Mouse (Mus musculus): ENCODE data around the gene Urb2. TPM values are rescaled to one million over a fixed set of nuclear protein-coding genes. Genes with fewer than 3 reads are reported as not detected.
A peak's percentile ranks its signal among the peaks of the same experiment; 100 is the strongest.
"Not testable (repeated sequence)": the region's sequence is repeated elsewhere in the genome, so short reads cannot be mapped to it uniquely, and the experiment has no call there.

Urb2 gene
- polyA plus RNA-seq, 1 experiment from 2014 or later: 4.3 TPM

DNA sequence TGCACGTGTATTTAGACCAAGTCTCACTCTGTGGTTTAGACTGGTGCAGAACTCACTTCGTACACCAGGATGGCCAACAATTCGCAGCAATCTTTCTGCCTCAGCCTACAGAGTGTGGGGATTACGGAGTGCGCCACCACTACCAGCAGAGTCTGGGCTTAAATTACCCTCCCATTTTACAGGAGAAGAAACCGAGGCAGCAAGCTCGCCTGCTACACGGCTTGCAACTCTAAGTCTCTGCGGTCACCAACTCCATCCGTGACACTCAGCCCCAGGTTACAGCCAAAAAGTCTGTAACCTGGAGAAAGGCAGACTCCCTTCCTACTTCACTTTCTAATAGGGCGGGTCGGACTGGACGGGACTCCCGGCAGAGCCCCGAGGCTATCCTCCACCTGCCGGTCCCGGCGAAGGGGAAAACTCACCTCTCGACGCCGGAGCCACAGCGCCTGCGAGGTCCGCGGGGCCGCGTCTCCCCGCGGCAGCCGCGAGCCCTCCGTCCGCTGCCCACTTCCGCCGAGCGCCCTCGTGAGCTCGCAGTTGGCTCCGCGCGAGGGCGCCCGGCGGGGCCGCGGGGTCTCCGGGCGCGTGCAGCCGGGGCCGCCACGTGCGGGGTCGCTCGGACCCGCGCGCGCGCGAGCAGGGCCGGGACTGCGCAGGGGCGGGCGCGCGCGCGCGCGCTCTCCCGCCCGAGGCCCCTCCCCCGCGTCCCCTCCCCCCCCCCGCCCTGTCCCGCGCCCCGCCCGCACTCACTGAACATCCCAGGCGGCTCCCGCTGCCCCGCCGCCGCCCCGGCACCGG lies 670 bp upstream of the Urb2 start:
- no peaks in the 10 kb centered on the region for H3K9me3 ChIP-seq
- peaks cover 14% of the 10 kb centered on the region for H3K36me3 ChIP-seq
- peak overlapping the region; percentile 63 for H3K4me2 ChIP-seq
- H3K27me3 ChIP-seq: no peaks in the 10 kb centered on the region
- peaks cover 36% of the 10 kb centered on the region for H3K4me1 ChIP-seq
- H3K27ac ChIP-seq: peak overlapping the region; percentile 92
- peak overlapping the region; percentile 79 for H3K4me3 ChIP-seq
- under 1% methylated on average over 61 of the region's 87 CpGs for WGBS
- peak; percentile 88 for ATAC-seq (ENCODE audit: borderline replicate concordance, extremely low read depth, low FRiP score, low TSS enrichment)
- peak overlapping the region; percentile 68 for H3K9ac ChIP-seq

DNA sequence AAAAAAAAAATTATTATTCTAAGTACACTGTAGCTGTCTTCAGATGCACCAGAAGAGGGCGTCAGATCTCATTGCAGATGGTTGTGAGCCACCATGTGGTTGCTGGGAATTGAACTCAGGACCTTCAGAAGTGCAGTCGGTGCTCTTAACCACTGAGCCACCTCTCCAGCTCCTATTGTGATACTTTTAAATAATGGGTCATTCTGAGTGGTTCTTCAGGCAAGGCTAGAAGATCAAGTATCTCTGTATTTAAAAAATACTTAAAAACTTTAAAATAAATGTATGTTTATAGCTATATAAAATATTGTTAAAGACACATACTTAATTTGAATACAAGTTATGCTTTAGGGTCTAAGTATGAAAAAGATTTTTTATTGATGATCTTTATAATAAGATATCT lies 5.0 kb downstream of the Urb2 start:
- peaks cover 59% of the 10 kb centered on the region for H3K36me3 ChIP-seq
- WGBS: 70% methylated on average over 2 of the region's 2 CpGs

DNA sequence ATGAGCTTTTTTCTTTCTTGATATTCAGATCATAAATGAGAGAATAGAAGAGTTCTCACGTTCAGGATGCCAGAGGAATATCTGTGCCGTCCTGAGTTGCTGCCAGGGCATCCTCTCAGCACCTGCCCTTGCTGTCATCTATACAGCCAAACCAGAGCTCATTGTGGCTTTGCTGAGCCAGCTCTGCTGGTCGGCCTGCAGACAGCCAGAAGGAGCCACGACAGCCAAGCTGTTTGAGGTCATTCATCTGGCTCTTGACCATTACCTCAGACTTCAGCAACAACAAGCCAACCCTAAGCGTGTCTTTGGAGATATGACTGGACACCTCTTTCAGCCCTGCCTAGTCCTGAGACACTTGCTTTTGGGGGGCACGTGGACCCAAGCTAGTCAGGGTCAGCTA lies 6.5 kb downstream of the Urb2 start:
- no peaks in the 10 kb centered on the region for H3K27me3 ChIP-seq
- peaks cover 8% of the 10 kb centered on the region for H3K4me1 ChIP-seq
- H3K4me3 ChIP-seq: no peak overlapping the region
- H3K36me3 ChIP-seq: peaks cover 62% of the 10 kb centered on the region
- no peak for ATAC-seq (ENCODE audit: borderline replicate concordance, extremely low read depth, low FRiP score, low TSS enrichment)
- H3K9me3 ChIP-seq: no peaks in the 10 kb centered on the region
- H3K9ac ChIP-seq: no peak overlapping the region
- H3K4me2 ChIP-seq: no peak overlapping the region
- no peak overlapping the region for H3K27ac ChIP-seq
- WGBS: 84% methylated on average over 6 of the region's 6 CpGs

More for the DNA sequence above, 5.0 kb downstream of the Urb2 start:
- H3K4me1 ChIP-seq: peaks cover 17% of the 10 kb centered on the region
- not testable (repeated sequence) for ATAC-seq (ENCODE audit: borderline replicate concordance, extremely low read depth, low FRiP score, low TSS enrichment); H3K27me3 ChIP-seq; H3K4me2 ChIP-seq; H3K4me3 ChIP-seq; H3K9me3 ChIP-seq; H3K27ac ChIP-seq; H3K9ac ChIP-seq

DNA sequence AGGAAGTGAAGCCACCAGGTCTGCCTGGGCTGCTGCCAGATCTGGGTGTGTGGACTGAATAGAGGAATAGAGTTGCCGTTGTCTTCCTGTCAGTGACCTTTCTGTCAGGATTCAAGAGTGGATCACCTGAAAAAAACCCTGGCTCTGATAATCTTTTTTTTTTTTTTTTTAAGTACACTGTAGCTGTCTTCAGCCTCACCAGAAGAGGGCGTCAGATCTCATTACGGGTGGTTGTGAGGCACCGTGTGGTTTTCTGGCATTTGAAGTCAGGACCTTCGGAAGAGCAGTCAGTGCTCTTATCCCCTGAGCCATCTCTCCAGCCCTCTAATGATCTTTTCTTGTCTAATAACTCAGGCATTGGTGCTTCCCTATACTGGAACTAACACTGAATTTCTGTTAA lies 12.1 kb downstream of the Urb2 start:
- no peaks in the 10 kb centered on the region for H3K4me1 ChIP-seq
- no peaks in the 10 kb centered on the region for H3K27me3 ChIP-seq
- no peak overlapping the region for H3K9ac ChIP-seq
- ATAC-seq (ENCODE audit: borderline replicate concordance, extremely low read depth, low FRiP score, low TSS enrichment): no peak
- 64% methylated on average over 5 of the region's 5 CpGs for WGBS
- H3K27ac ChIP-seq: no peak overlapping the region
- H3K4me3 ChIP-seq: no peak overlapping the region
- no peaks in the 10 kb centered on the region for H3K9me3 ChIP-seq
- peaks cover 70% of the 10 kb centered on the region for H3K36me3 ChIP-seq
- no peak overlapping the region for H3K4me2 ChIP-seq

DNA sequence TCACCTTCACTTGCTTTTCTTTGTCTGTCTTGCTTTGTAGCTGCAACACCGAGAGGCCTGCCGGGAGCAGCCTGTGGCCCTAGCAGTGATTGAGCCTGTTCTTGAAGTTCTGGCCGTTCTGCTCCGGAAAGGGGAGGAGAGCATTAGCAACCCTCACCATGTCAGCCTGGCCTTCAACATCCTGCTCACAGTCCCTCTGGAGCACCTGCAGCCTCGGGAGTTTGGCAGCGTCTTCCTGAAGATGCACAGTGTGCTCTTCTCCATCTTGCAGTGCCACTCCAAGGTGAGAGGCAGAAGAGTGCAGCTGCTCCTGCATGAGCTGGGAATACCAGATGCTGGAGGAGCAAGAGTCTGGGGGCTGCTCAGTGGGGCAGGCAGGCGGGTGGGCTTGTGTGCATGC lies 16.8 kb downstream of the Urb2 start:
- peaks cover 67% of the 10 kb centered on the region for H3K36me3 ChIP-seq
- ATAC-seq (ENCODE audit: borderline replicate concordance, extremely low read depth, low FRiP score, low TSS enrichment): no peak
- no peak overlapping the region for H3K4me2 ChIP-seq
- H3K9ac ChIP-seq: no peak overlapping the region
- no peak overlapping the region for H3K27ac ChIP-seq
- no peak overlapping the region for H3K4me3 ChIP-seq
- no peaks in the 10 kb centered on the region for H3K4me1 ChIP-seq
- H3K9me3 ChIP-seq: no peaks in the 10 kb centered on the region
- no peaks in the 10 kb centered on the region for H3K27me3 ChIP-seq
- 87% methylated on average over 7 of the region's 7 CpGs for WGBS

DNA sequence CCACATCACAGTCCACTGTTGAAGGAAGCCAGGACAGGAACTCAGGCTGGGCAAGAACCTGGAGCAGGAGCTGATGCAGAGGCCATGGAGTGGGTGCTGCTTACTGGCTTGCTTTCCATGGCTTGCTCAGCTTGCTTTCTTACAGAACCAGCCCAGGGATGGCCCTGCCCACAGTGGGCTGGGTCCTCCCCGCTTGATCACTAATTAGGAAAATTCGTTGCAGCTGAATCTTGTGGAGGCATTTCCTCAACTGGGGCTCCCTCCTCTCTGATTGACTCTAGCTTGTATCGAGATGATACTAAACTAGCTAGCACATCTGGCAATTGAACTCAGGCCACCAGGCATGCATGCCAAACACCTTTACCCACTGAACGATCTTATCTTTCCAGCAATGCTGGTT lies 18.0 kb downstream of the Urb2 start:
- no peak overlapping the region for H3K9ac ChIP-seq
- no peaks in the 10 kb centered on the region for H3K27me3 ChIP-seq
- H3K27ac ChIP-seq: no peak overlapping the region
- ATAC-seq (ENCODE audit: borderline replicate concordance, extremely low read depth, low FRiP score, low TSS enrichment): no peak
- H3K4me1 ChIP-seq: no peaks in the 10 kb centered on the region
- peaks cover 71% of the 10 kb centered on the region for H3K36me3 ChIP-seq
- no peaks in the 10 kb centered on the region for H3K9me3 ChIP-seq
- no peak overlapping the region for H3K4me3 ChIP-seq
- H3K4me2 ChIP-seq: no peak overlapping the region
- WGBS: 89% methylated on average over 4 of the region's 4 CpGs

DNA sequence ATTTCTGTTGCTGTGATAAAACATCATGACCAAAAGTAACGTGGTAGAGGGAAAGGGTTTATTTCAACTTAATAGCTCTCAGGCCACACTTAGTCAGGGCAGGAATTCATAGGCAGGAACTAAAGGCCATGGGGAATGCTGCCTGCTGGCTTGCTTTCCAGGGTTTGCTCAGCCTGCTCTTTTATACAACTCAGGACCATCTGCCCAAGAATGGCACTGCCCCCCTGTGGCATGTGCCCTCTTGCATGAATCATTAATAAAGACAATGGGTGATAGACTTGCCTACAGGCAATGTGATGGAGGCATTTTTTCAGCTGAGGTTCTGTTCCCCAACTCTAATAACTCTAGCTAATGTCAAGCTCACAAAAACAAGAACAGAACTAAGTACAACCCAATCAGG lies 20.9 kb downstream of the Urb2 start:
- H3K27me3 ChIP-seq: no peaks in the 10 kb centered on the region
- no peak overlapping the region for H3K27ac ChIP-seq
- no peak for ATAC-seq (ENCODE audit: borderline replicate concordance, extremely low read depth, low FRiP score, low TSS enrichment)
- 86% methylated on average over 1 of the region's 1 CpGs for WGBS
- H3K36me3 ChIP-seq: peaks cover 64% of the 10 kb centered on the region
- no peaks in the 10 kb centered on the region for H3K9me3 ChIP-seq
- no peaks in the 10 kb centered on the region for H3K4me1 ChIP-seq
- no peak overlapping the region for H3K4me3 ChIP-seq
- no peak overlapping the region for H3K4me2 ChIP-seq
- no peak overlapping the region for H3K9ac ChIP-seq

DNA sequence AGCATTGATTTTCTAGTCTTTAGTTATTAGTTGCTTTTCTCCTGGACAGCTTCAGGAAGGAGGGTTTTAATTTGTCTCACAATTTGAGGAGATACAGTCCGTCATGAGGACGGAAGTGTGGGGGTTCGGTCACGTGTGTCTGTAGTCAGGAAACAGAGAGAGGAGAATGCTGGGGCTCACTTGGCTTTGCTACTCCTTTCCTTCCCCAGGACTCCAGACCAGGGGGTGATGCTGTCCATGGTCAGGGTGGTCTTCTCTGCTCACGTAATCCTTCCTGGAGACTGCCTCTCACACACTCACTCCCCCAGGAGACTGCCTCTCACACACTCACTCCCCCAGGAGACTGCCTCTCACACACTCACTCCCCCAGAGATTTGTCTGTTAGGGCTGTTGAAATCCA lies 23.1 kb downstream of the Urb2 start:
- Histone ChIP-seq H3K27me3 (no peaks in the 10 kb centered on the region), H3K9ac (no peak overlapping the region), H3K4me3 (no peak overlapping the region), H3K9me3 (no peaks in the 10 kb centered on the region), H3K36me3 (peaks cover 55% of the 10 kb centered on the region), H3K27ac (no peak overlapping the region), H3K4me2 (no peak overlapping the region), H3K4me1 (no peaks in the 10 kb centered on the region)
- no peak for ATAC-seq (ENCODE audit: borderline replicate concordance, extremely low read depth, low FRiP score, low TSS enrichment)
- WGBS: 85% methylated on average over 5 of the region's 5 CpGs

DNA sequence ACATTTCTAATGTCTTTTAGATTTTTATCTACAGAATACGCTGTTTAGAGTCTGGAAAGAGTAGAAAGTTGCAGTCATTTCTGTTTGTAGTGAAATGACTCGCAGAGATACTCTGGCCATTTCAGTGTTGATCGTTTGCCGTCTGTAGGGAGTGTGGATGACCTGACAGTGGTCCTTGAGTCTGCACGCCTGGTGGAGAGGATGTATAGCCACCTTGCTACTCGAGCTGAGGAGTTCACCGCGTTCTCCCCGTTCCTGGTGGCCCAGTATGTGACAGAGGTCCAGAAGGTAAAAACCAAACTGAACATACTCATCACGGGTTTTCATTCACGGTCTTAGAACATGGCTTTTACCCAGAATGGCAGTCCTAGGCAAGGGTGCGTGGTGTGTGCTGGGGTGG lies 23.6 kb downstream of the Urb2 start:
- Histone ChIP-seq H3K36me3 (peaks cover 50% of the 10 kb centered on the region), H3K9ac (no peak overlapping the region), H3K9me3 (no peaks in the 10 kb centered on the region), H3K27ac (no peak overlapping the region), H3K4me3 (no peak overlapping the region), H3K4me1 (no peaks in the 10 kb centered on the region), H3K27me3 (no peaks in the 10 kb centered on the region), H3K4me2 (no peak overlapping the region)
- WGBS: 90% methylated on average over 12 of the region's 12 CpGs
- ATAC-seq (ENCODE audit: borderline replicate concordance, extremely low read depth, low FRiP score, low TSS enrichment): no peak

DNA sequence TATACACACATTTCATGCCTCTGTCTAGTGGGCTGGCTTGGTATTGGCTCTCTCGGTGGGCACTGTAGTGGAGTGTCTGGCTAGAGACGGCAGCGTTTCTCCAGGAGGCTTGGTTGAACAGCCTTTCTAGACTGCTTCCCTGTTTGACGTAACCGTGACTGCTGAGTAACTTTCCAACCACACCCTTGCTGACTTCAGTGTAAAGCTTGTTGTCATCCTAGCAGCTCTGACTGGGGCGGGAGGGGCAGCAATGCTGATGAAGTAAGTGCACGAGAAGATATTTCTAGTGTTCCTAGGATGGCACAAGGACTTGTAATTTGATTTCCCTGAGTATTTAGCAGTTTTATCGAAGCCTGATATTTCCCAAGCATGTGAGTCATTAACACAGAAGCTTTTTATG lies 24.5 kb downstream of the Urb2 start:
- Histone ChIP-seq H3K4me3 (no peak overlapping the region), H3K27me3 (no peaks in the 10 kb centered on the region), H3K4me2 (no peak overlapping the region), H3K36me3 (peaks cover 43% of the 10 kb centered on the region), H3K9me3 (no peaks in the 10 kb centered on the region), H3K4me1 (no peaks in the 10 kb centered on the region), H3K9ac (no peak overlapping the region), H3K27ac (no peak overlapping the region)
- 91% methylated on average over 8 of the region's 8 CpGs for WGBS
- no peak for ATAC-seq (ENCODE audit: borderline replicate concordance, extremely low read depth, low FRiP score, low TSS enrichment)

DNA sequence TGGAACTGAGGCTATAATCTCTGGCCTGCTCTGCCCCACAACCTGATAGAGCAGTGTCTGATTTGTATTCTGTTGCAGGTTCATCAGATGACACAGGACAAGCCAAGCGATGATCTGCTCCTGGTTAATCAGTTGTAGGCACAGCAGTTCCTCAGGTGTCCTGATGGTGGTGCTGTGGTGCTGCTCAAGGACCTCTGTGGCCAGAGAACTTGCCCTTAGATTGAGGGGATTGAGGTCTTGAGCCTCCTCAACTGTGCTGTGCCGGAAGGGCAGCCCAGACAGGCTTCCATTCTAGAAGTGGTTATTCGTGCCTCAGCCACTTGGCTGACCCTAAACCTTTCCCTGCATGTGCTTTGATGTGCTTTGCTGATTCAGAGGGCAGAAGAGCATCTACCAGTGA lies 30.8 kb downstream of the Urb2 start:
- no peak for ATAC-seq (ENCODE audit: borderline replicate concordance, extremely low read depth, low FRiP score, low TSS enrichment)
- H3K27ac ChIP-seq: no peak overlapping the region
- no peak overlapping the region for H3K9ac ChIP-seq
- 0 out of 2 replicates have a peak, but pooled peaks cover 5% of the 10 kb centered on the region for H3K4me1 ChIP-seq
- peaks cover 12% of the 10 kb centered on the region for H3K36me3 ChIP-seq
- WGBS: 14% methylated on average over 3 of the region's 3 CpGs
- no peaks in the 10 kb centered on the region for H3K27me3 ChIP-seq
- no peak overlapping the region for H3K4me2 ChIP-seq
- H3K4me3 ChIP-seq: no peak overlapping the region
- no peaks in the 10 kb centered on the region for H3K9me3 ChIP-seq

DNA sequence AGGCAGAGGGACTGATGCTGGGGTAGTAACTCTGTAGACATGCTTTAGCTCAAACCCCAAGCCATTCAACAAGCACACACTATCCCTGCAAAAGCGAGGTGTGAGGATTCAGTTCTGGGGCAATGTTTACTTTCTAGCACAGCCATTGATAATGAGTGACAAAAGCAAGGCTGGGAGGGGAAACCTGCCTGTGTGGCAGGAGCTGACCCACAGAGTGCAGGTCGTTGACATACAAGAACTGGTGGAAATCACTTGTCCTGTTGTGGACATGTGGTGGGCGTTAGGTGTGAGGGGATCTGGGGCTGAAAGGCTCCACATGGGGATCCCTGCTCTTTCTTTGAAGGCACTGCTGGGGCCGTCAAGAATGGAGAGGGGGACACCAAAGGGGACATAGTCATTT lies 31.3 kb downstream of the Urb2 start:
- Histone ChIP-seq H3K4me2 (no peak overlapping the region), H3K27me3 (no peaks in the 10 kb centered on the region), H3K4me3 (no peak overlapping the region), H3K4me1 (0 out of 2 replicates have a peak, but pooled peaks cover 5% of the 10 kb centered on the region), H3K36me3 (peaks cover 8% of the 10 kb centered on the region), H3K9ac (no peak overlapping the region), H3K9me3 (no peaks in the 10 kb centered on the region), H3K27ac (no peak overlapping the region)
- ATAC-seq (ENCODE audit: borderline replicate concordance, extremely low read depth, low FRiP score, low TSS enrichment): no peak
- WGBS: 35% methylated on average over 4 of the region's 4 CpGs

Data from lung, embryonic 15.5 days (tissue).